Mouse (Mus musculus) retina, postnatal 1 day (tissue): ENCODE results near the gene Mmachc.

ENCODE experiments used
- DNase-seq: peaks from one replicate; pipeline ENCODE4 v3.0.0-alpha.2; 2012

Mmachc gene

DNA sequence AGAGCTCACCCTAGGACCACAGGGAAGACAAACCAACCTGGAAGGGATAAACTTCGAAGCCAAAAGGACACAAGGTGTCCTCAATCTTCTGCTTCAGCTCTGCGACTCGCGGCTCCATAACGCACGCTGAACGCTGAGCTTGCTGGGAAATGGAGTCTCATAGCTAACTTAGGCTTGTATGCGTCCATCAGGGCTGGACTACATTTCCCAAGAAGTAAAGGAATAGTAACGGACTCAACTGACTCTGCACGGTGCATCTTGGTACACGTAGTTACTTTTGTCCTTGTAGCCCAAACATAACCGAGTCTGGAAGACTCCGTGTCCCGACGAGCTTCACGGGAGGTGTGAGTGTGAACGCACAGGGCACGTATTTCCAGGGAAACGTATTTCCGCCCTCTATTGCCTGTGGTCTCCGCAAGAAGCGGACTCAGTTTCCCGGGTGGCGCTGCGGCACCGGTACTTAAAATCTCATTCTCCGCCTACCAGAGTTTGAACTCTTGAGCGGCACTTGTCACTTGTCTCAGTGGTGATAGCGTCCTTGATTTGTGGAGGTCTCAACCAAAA, at the start of gene Mmachc, which contains the start of gene Ccdc163:
Gene Mmachc (minus strand): TSS at position 206 of the 564 bp plus-strand sequence.
Gene Ccdc163 (plus strand): TSS at position 309 of the 564 bp plus-strand sequence.
- DNase-seq, result peak; percentile 99

- DNase-seq, result no peak
These were observed 41.5 kb upstream of the Mmachc start for GRCm38 (mm10) chr4:116749750-116750149.

- DNase-seq, result no peak
These were observed 31.0 kb upstream of the Mmachc start for GRCm38 (mm10) chr4:116738972-116739751.

GRCm38 (mm10) chr4:116734996-116735395, 26.8 kb upstream of the Mmachc start:
- DNase-seq, result no peak

GRCm38 (mm10) chr4:116732355-116732754, 24.1 kb upstream of the Mmachc start:
- DNase-seq, result no peak

DNA sequence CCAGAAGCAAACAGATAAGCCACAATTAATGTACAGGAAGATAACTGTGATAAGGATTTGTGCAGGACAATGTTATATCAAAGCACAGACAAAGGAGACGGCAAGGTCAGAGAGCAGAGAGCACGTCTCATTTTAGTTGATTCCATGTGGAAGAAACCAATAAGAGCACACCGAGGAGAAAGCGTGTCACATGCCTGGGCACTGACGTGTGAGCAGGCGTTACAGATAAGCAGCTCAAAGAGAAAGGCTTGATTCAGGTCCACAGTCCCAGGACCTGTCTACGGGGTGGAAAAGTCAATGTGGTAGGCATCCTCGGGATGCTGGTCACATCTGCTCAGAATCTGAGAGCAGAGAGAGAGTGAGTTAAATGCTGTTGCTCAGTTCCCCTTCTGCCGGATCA, 22.9 kb upstream of the Mmachc start:
- DNase-seq, result no peak

- no peak for DNase-seq
These were observed 21.3 kb upstream of the Mmachc start for GRCm38 (mm10) chr4:116729532-116729931.

- no peak for DNase-seq
These were observed 19.2 kb upstream of the Mmachc start for GRCm38 (mm10) chr4:116727401-116727800.

- DNase-seq, result no peak
These were observed 17.2 kb upstream of the Mmachc start for GRCm38 (mm10) chr4:116725444-116725843.

DNA sequence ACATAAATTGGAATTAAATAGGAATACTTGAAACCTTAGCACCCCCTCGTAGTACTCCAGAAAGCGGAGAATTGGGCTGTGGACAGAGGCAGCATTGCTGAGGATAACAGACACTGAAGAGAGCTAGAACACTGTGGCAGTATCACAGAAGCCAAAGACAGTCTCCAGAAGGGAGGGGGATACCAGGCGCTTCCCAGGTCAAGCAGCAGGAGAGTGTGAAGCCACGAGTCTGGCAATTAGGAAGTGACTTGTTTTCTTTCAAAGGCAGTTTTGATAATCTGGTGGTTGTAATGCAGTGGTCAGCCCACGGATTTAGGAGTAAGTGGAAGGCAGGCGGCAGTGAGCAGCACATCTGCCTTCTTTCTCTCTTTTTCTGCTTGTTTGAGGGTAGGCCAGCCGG, 14.0 kb upstream of the Mmachc start:
- DNase-seq, result peak; percentile 31

- no peak for DNase-seq
These were observed 13.0 kb upstream of the Mmachc start for GRCm38 (mm10) chr4:116721098-116721628.

DNA sequence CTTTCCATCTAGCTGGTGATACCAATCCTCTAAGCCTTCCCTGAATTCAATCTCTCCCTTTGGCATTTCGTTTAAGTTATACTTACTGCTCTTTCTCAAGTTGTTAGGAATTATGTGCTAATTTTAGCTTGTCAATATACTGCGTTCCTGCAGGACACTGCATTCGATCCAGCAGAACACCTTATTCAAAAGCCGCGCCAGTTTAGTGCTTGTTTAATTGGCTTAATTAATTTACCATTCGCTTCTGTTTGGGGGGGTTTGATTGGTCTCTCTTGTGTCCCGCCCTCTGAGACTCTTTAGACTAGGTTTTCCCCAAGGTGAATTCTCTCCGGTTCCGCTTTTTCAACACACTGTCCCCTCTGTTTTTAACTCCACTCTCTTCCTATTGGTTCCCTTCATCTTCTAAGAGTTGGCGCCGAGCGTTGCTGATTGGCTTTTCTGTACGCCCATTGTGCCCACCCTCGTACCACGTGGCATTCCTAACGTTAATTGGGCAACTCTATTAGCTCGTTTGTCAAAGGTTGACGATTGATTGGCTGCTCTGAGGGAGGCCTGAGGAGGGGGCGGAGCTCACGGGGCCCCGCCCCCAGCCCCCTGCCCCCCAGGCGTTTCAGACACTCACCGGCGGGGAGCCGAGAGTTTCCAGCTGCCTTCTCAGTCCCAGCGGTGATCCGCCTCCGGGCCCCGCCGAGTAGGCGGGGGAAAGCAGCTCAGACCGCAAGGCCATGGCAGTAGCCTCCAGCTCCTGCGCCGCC, 12.3 kb upstream of the Mmachc start, which contains the start of gene Tesk2:
Gene Tesk2 (plus strand): TSS at position 606 of the 755 bp plus-strand sequence.
- peak; percentile 100 for DNase-seq

GRCm38 (mm10) chr4:116719396-116719795, 11.2 kb upstream of the Mmachc start:
- DNase-seq, result peak; percentile 90

GRCm38 (mm10) chr4:116712536-116712935, 4.3 kb upstream of the Mmachc start:
- DNase-seq, result no peak

DNA sequence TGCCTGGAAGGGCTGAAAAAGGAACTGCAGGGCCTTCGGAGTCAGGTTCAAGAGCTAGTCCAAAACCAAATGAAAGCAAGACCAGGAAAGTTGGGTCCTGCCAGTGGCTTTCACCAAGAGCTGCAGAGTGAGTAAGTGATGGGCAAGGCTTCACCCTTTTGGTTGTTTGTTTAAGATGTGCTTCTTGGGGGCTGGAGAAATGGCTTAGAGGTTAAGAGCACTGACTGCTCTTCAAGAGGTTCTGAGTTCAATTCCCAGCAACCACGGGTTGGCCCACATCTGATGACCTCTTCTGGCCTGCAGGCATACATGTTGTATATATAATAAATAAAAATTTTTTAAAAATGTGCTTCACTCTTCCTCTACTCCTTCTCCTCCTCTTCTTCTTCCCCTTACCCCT, 1.9 kb upstream of the Mmachc start:
- no peak for DNase-seq

- DNase-seq, result no peak
These were observed 685 bp upstream of the Mmachc start for GRCm38 (mm10) chr4:116708791-116709390.

DNA sequence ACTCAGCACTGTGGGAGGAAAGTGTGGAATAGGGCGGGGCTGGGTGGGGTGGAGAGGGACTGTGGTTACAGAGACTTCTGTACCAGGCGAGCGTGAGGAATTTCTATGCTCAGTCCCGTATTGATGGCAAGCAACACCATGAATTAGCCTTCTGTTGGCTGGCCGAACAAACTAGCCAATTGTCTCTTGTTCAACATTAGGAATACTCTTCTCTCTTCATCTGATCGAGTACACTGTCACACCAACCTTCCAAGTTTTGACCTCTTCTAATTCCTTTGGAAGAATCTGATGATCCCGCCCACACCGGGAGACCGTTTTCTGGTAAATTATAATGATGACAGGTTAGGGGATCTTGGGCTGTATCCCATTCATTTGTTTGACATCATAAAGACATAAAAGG, 540 bp downstream of the Mmachc start:
- DNase-seq, result no peak

- peak; percentile 78 for DNase-seq
These were observed 4.4 kb downstream of the Mmachc start for GRCm38 (mm10) chr4:116703804-116704203.

DNA sequence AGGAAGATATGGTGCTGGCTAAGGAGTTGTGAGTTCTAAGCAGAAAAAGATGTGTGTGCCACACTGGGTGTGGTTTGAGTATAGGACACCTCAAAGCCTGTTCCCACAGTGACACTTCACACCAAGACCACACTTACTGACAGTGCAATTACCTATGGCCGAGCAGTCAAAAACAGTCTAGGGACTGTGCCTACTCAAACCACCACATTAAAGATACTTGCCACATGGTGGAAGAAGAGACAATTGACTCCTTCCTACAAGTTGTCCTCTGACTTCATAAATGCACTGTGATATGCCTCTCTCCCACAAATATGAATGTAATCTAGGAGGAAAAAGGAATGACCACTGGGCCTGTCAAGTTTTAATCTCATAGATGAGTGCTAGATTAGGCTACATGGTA, 7.2 kb downstream of the Mmachc start:
- no peak for DNase-seq

- no peak for DNase-seq
These were observed 9.4 kb downstream of the Mmachc start for GRCm38 (mm10) chr4:116698693-116699342.

DNA sequence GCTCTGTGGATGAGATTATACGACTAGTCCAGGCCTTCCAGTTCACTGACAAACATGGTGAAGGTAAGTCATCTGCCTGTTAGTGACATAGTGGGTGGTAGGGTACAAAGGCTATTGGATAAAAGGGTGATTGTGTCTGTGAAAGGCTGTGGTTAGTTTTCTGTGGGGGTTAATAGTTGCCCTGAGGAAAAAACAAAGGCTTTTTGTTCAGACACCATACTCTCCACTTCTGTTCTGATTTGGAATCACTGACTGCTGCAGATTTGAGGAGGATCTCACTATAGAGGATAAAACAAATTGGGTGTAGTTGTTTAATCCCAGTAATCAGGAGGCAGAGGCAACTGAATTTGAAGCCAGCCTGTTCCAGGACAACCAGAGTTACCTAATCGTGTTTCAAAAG, 14.4 kb downstream of the Mmachc start:
- DNase-seq, result no peak

- no peak for DNase-seq
These were observed 16.1 kb downstream of the Mmachc start for GRCm38 (mm10) chr4:116692146-116692545.
